Mouse (Mus musculus) lung, postnatal 0 days (tissue): ENCODE results near the gene Tpte.

Experiments
- CTCF ChIP-seq: IDR thresholded peaks from 2 replicates; pipeline ENCODE4 v1.5.1; 2016; ENCODE audit warnings: antibody characterized with exemption, mild to moderate bottlenecking
- EP300 ChIP-seq: IDR thresholded peaks from 2 replicates; pipeline ENCODE4 v1.6.1; 2016; ENCODE audit warnings: antibody characterized with exemption, mild to moderate bottlenecking, control low read depth

- TF ChIP-seq EP300 (no peak), CTCF (no peak)
Observed at GRCm38 (mm10) chr8:22265194-22265593, 18.0 kb upstream of the Tpte start.
